In the genomic region with DNA sequence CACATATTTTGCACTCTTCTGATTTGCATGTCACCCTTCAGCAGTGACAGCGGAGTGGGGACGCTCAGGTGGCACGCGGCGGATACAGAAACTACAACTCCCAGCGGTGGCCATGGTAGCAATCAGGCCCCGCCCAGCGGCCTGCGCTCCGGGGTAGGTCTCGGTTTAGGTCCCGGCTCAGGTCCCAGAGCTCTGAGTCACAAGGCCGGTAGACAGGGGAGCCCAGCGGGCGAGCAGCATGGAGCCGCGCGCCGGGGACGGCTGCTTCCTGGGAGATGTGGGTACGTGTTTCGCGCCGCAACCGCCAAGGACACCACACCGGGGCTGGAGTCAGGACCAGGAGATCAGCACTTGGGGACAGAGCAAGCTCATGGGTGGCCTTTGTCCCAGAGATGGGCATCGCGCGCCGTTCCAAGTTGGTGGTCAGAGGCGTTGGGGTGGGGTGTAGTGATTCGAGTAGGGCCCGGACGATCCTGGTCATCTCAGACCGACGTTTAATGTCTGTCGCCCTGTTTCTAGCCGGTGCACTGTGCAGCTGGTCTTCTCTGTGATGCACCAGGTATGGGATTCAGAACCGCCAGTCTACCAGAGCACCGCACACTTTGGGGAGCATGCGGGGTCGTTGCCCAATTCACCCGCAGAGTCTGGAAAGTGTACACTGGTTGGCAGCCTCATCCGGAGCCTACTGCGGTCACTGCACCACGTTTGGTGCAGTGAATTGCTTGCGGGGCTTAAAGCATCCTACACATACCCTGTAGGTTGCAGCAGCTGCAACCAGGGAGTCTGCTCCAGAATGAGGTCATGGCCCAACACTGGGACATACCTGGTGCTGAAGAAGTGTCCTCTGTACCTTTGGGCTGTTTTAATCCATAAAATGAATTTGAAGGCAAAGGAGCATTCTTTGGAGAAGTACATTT, we compare ENCODE assay signal across 8 mouse cellular contexts. TPM values are rescaled to one million over a fixed set of nuclear protein-coding genes. Genes with fewer than 3 reads are reported as not detected.
DNase-seq lines count a peak whose midpoint lies in the region; ATAC-seq and TF ChIP-seq lines count a peak whose summit lies in the region.

Gene Asb13 (plus strand): TSS at position 138 of the 917 bp plus-strand sequence.

- peak; percentile 94 for ATAC-seq in lung, embryonic 15.5 days (ENCODE audit: borderline replicate concordance, extremely low read depth, low FRiP score, low TSS enrichment)

- no peaks in the 10 kb centered on the region for H3K9me3 ChIP-seq in MEL (replicated peaks; ENCODE audit: insufficient read depth, low read length)
- no peaks in the 10 kb centered on the region for H3K9me3 ChIP-seq in lung, embryonic 15.5 days

- H3K36me3 ChIP-seq in MEL (ENCODE audit: control insufficient read depth in 1 of 2, insufficient read depth in 2 of 2, low read length in 2 of 2): peaks cover 0 to 5% of the 10 kb centered on the region in 2 experiments; a peak in 2 of 4 replicates
- no peaks in the 10 kb centered on the region for H3K36me3 ChIP-seq in lung, embryonic 15.5 days

- no peak for TF ChIP-seq RAD21 in MEL (IDR thresholded peaks at IDR 0.05; ENCODE audit: low read depth, low read length)

- peak; percentile 57 to 69; a peak in 3 of 4 replicates for TF ChIP-seq POLR2A in MEL (IDR thresholded peaks at IDR 0.05; ENCODE audit: control insufficient read depth in 1 of 2, insufficient read depth in 1 of 2, low read depth in 1 of 2, low read length in 2 of 2, poor library complexity in 1 of 2)
- TF ChIP-seq POLR2A in olfactory bulb, adult 2 months (IDR thresholded peaks at IDR 0.05; ENCODE audit: insufficient read depth, low read depth, low read length): peak; percentile 62

- under 1% methylated on average over 47 of the region's 47 CpGs for WGBS in lung, embryonic 15.5 days
- WGBS in olfactory bulb, adult 2 months: under 1% methylated on average over 47 of the region's 47 CpGs

- TF ChIP-seq CTCF in MEL (IDR thresholded peaks at IDR 0.05 in 2 of 3, conservative IDR thresholded peaks at IDR 0.05 in 1 of 3; ENCODE audit: control insufficient read depth in 1 of 3, insufficient read depth in 1 of 3, low read depth in 2 of 3, low read length in 3 of 3, poor library complexity in 1 of 3, severe bottlenecking in 1 of 3): no peak
- 0 out of 2 replicates have a peak, but pooled peaks have one; percentile 7 for TF ChIP-seq CTCF in olfactory bulb, adult 2 months (IDR thresholded peaks at IDR 0.05; ENCODE audit: insufficient read depth, low read depth, low read length)

- peak; percentile 90 for DNase-seq in MEL (ENCODE audit: low read depth, low spot score)
- DNase-seq in cerebellum, adult 8-10 months: peak; percentile 83
- peak; percentile 79 for DNase-seq in forelimb bud, embryonic 11.5 days (ENCODE audit: low read depth, low spot score)
- peak; percentile 82 for DNase-seq in heart, postnatal 4 days
- DNase-seq in layer of hippocampus, adult 9-10 months (ENCODE audit: low spot score): peak; percentile 63
- peak; percentile 83 for DNase-seq in thymus, adult 18-20 months

- no peak for TF ChIP-seq EP300 in MEL (IDR thresholded peaks at IDR 0.05; ENCODE audit: low read depth in 1 of 2, low read length in 2 of 2)

- H3K27me3 ChIP-seq in MEL (ENCODE audit: control insufficient read depth in 1 of 2, insufficient read depth in 2 of 2, low read length in 2 of 2): no peaks in the 10 kb centered on the region
- H3K27me3 ChIP-seq in lung, embryonic 15.5 days: no peaks in the 10 kb centered on the region

- H3K9ac ChIP-seq in MEL (ENCODE audit: control insufficient read depth, low read depth, low read length, poor library complexity, severe bottlenecking): peak within 1 kb of the TSS; percentile 84
- peak within 1 kb of the TSS; percentile 68 for H3K9ac ChIP-seq in lung, embryonic 15.5 days

- no peaks in the 10 kb centered on the region; the same call in 1 of the 2 replicates for H3K79me2 ChIP-seq in MEL (ENCODE audit: control insufficient read depth, insufficient read depth, low read length, poor library complexity)

- H3K27ac ChIP-seq in MEL (ENCODE audit: control insufficient read depth, low read depth, low read length): 0 out of 2 replicates have a peak within 1 kb of the TSS, but pooled peaks have one; percentile 17
- H3K27ac ChIP-seq in lung, embryonic 15.5 days: no peak within 1 kb of the TSS
- peak within 1 kb of the TSS; percentile 31; the same call in 1 of the 2 replicates for H3K27ac ChIP-seq in olfactory bulb, adult 2 months (ENCODE audit: insufficient read depth, low read depth, low read length)

- peak within 1 kb of the TSS; percentile 84 to 93 for H3K4me3 ChIP-seq in MEL (ENCODE audit: control insufficient read depth in 1 of 2, insufficient read depth in 1 of 2, low read depth in 2 of 2, low read length in 2 of 2)
- H3K4me3 ChIP-seq in lung, embryonic 15.5 days: peak within 1 kb of the TSS; percentile 57
- peak within 1 kb of the TSS; percentile 63 for H3K4me3 ChIP-seq in olfactory bulb, adult 2 months (ENCODE audit: insufficient read depth, low read depth, low read length)

- peak within 1 kb of the TSS; percentile 80 for H3K4me2 ChIP-seq in lung, embryonic 15.5 days

- H3K4me1 ChIP-seq in MEL (ENCODE audit: control insufficient read depth in 1 of 2, insufficient read depth in 2 of 2, low read length in 2 of 2): peaks cover 2 to 6% of the 10 kb centered on the region in 2 experiments
- H3K4me1 ChIP-seq in lung, embryonic 15.5 days: no peaks in the 10 kb centered on the region
- no peaks in the 10 kb centered on the region for H3K4me1 ChIP-seq in olfactory bulb, adult 2 months (ENCODE audit: control insufficient read depth, insufficient read depth, low read length)

TF ChIP-seq in MEL, 35 proteins besides CTCF, POLR2A, EP300 and RAD21:
- 0 out of 2 replicates have a peak, but pooled peaks have one; percentile 25 for TF ChIP-seq BHLHE40 (IDR thresholded peaks at IDR 0.05; ENCODE audit: borderline replicate concordance, low read depth, low read length)
- peak; percentile 93 for TF ChIP-seq SIN3A (IDR thresholded peaks at IDR 0.05; ENCODE audit: low read length)
- TF ChIP-seq MEF2A (IDR thresholded peaks at IDR 0.05; ENCODE audit: extremely low read depth, insufficient replicate concordance, low read depth, low read length, poor library complexity, severe bottlenecking): no peak
- peak; percentile 94 for TF ChIP-seq MXI1 (IDR thresholded peaks at IDR 0.05; ENCODE audit: low read depth, low read length)
- peak; percentile 91 for TF ChIP-seq HCFC1 (IDR thresholded peaks at IDR 0.05; ENCODE audit: low read depth, low read length)
- TF ChIP-seq UBTF (IDR thresholded peaks at IDR 0.05; ENCODE audit: borderline replicate concordance, insufficient read depth, low read depth, low read length): no peak; the same call in 1 of the 2 replicates
- TF ChIP-seq TCF12 (IDR thresholded peaks at IDR 0.05; ENCODE audit: low read depth, low read length): 0 out of 2 replicates have a peak, but pooled peaks have one; percentile 36
- TF ChIP-seq ETS1 (IDR thresholded peaks at IDR 0.05; ENCODE audit: low read depth, low read length): peak; percentile 47
- TF ChIP-seq TBP (IDR thresholded peaks at IDR 0.05; ENCODE audit: low read depth, low read length): 0 out of 2 replicates have a peak, but pooled peaks have one; percentile 39
- TF ChIP-seq NELFE (IDR thresholded peaks at IDR 0.05; ENCODE audit: low read depth, low read length): peak; percentile 53; the same call in 1 of the 2 replicates
- TF ChIP-seq USF1 (IDR thresholded peaks at IDR 0.05; ENCODE audit: low read depth, low read length): peak; percentile 30; the same call in 1 of the 2 replicates
- TF ChIP-seq MAX (IDR thresholded peaks at IDR 0.05; ENCODE audit: low read length): peak; percentile 78
- peak; percentile 57; the same call in 1 of the 2 replicates for TF ChIP-seq MYC (IDR thresholded peaks at IDR 0.05; ENCODE audit: low read depth, low read length)
- peak; percentile 38; the same call in 1 of the 2 replicates for TF ChIP-seq POLR2AphosphoS2 (IDR thresholded peaks at IDR 0.05; ENCODE audit: low read length)
- no peak for TF ChIP-seq ELF1 (IDR thresholded peaks at IDR 0.05; ENCODE audit: low read depth, low read length)

RNA-seq across cellular contexts. Expression of gene Asb13, which starts in this region (rescaled TPM):
- 1.7 and 2.6 TPM in 2 replicates for total RNA-seq in MEL (2012; rRNA removed)
- 1 to 10 TPM in 1 of 2 experiments, not detected in 1; 6.0 TPM for polyA plus RNA-seq in MEL (2012; ENCODE audit: insufficient read depth in 1 of 2, insufficient read length in 2 of 2, low read depth in 1 of 2, low replicate concordance in 2 of 2, missing spikeins in 1 of 2)
- 1 to 10 TPM; 5.4 to 8.4 TPM for total RNA-seq in heart, postnatal 4 days (2021)
- polyA plus RNA-seq in lung, embryonic 15.5 days (2015; fragmentation: Nextera tagmentation; extraction: Ambion mirVana): 10.0 and 11.6 TPM in 2 replicates
- not detected in 2 replicates for polyA plus RNA-seq in olfactory bulb, adult 2 months (2012; ENCODE audit: insufficient read depth, insufficient read length, low replicate concordance, missing spikeins)
